Mouse (Mus musculus): ENCODE results near the gene Prkca.

The Prkca gene

GRCm38 (mm10) chr11:108261751-108262160 is 82.0 kb downstream of the Prkca start:
- DNase-seq (ENCODE audit: low spot score), result no peak

GRCm38 (mm10) chr11:108260775-108261517 is 82.8 kb downstream of the Prkca start:
- no peak for DNase-seq (ENCODE audit: low spot score)

- DNase-seq (ENCODE audit: low spot score), result no peak
These were observed 84.3 kb downstream of the Prkca start for GRCm38 (mm10) chr11:108259391-108259790.

- DNase-seq (ENCODE audit: low spot score), result no peak
These were observed 84.9 kb downstream of the Prkca start for GRCm38 (mm10) chr11:108258811-108259266.

GRCm38 (mm10) chr11:108257921-108258320 is 85.8 kb downstream of the Prkca start:
- no peak for DNase-seq (ENCODE audit: low spot score)

- DNase-seq (ENCODE audit: low spot score), result no peak
These were observed 89.0 kb downstream of the Prkca start for GRCm38 (mm10) chr11:108254681-108255080.

- DNase-seq (ENCODE audit: low spot score), result no peak
These were observed 91.6 kb downstream of the Prkca start for GRCm38 (mm10) chr11:108251924-108252775.

- no peak for DNase-seq (ENCODE audit: low spot score)
These were observed 92.7 kb downstream of the Prkca start for GRCm38 (mm10) chr11:108250829-108251637.

GRCm38 (mm10) chr11:108250146-108250635 is 93.5 kb downstream of the Prkca start:
- DNase-seq (ENCODE audit: low spot score), result no peak

GRCm38 (mm10) chr11:108249487-108249886 is 94.2 kb downstream of the Prkca start:
- DNase-seq (ENCODE audit: low spot score), result no peak

- no peak for DNase-seq (ENCODE audit: low spot score)
These were observed 94.7 kb downstream of the Prkca start for GRCm38 (mm10) chr11:108249047-108249403.

GRCm38 (mm10) chr11:108248218-108249046 is 95.3 kb downstream of the Prkca start:
- no peak for DNase-seq (ENCODE audit: low spot score)

GRCm38 (mm10) chr11:108247121-108247863 is 96.4 kb downstream of the Prkca start:
- no peak for DNase-seq (ENCODE audit: low spot score)

GRCm38 (mm10) chr11:108246267-108246702 is 97.4 kb downstream of the Prkca start:
- no peak for DNase-seq (ENCODE audit: low spot score)

GRCm38 (mm10) chr11:108244241-108244640 is 99.5 kb downstream of the Prkca start:
- no peak for DNase-seq (ENCODE audit: low spot score)

- no peak for DNase-seq (ENCODE audit: low spot score)
These were observed 100.1 kb downstream of the Prkca start for GRCm38 (mm10) chr11:108243633-108244032.

- DNase-seq (ENCODE audit: low spot score), result no peak
These were observed 102.7 kb downstream of the Prkca start for GRCm38 (mm10) chr11:108240924-108241498.

GRCm38 (mm10) chr11:108239173-108239572 is 104.6 kb downstream of the Prkca start:
- DNase-seq (ENCODE audit: low spot score), result no peak

GRCm38 (mm10) chr11:108236754-108237428 is 106.8 kb downstream of the Prkca start:
- no peak for DNase-seq (ENCODE audit: low spot score)

Data from urinary bladder, postnatal 25 days (tissue).